Mouse (Mus musculus): ENCODE measurements around the gene Eif2d.

Eif2d gene

GRCm38 (mm10) chr1:131213361-131213760 lies 60.4 kb downstream of the Eif2d start:
- no peak for DNase-seq (ENCODE audit: low spot score in 2 of 2)

DNA sequence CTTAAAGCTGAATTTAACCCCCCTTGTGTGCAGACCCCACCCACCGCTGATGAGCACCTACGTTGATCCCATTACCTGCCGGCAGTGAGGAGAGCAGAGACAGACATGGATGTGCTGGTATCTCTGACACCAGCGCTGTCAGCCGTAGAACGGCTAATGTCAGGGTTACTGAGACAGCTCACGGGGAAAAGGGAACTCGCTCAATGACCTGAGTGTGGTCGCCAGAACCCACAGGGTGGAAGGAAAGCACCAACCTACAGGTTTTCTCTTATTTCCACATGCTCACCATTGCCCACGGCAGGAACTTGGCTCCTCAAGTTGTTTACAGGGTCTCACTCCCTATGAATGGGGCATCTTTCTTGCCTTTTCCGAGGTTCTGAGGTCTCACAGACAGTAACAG lies 66.0 kb downstream of the Eif2d start:
- DNase-seq (ENCODE audit: low spot score in 2 of 2) = no peak

GRCm38 (mm10) chr1:131221822-131222590 lies 69.0 kb downstream of the Eif2d start:
- DNase-seq (ENCODE audit: low spot score in 2 of 2) = no peak

GRCm38 (mm10) chr1:131223345-131223744 lies 70.4 kb downstream of the Eif2d start:
- DNase-seq (ENCODE audit: low spot score in 2 of 2) = no peak

DNA sequence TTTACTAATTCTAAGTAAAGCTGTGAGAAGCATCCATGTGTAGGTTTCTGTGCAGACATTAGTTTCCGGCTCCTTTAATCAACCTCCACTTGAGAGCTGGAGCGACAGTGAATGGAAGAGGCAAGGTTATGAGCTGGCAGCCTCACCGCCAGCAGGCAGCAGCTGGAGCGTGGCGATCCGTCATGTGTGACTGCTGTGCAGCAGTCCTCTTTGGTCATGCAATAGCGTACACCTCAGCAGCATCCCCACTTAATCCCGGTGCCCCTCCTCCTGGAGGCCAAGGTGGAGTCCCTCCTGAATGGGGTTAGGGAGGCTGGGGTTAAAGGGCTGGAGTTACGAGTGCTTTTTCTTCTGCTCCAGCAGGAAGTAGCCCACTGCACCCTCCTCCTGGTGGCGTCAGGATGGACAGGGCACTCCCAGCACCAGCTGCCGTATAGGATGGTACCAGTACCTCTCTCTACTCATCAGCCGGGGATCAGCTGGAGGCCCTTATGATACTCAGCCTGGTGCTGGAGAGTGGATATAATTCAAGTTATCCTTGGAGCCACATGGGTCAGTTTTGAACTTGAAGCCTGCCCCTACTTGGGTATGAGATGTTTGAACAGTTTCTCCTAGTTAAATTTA lies 72.0 kb downstream of the Eif2d start:
- DNase-seq (ENCODE audit: low spot score in 2 of 2) = peak in 1 of 2 experiments; percentile 22

GRCm38 (mm10) chr1:131228225-131228624 lies 75.2 kb downstream of the Eif2d start:
- DNase-seq (ENCODE audit: low spot score in 2 of 2) = no peak

DNA sequence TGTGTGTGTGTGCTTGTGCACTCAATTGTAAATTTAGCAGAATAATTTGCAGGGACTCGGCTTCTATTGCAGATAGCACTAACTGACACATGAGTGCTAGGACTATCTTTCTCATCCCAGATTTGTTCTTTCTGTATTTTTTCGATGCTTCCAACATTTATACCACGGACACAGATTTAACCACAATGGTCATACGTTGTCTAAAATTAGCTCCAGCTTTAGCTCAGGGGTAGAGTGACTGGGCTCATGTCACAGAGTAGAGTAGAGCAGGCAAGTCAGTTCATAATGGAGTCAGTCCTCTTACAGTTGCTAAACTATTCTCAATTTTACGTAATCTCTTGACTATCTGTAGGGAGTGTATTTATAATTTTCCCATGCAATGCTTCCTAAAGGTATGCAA lies 75.7 kb downstream of the Eif2d start:
- no peak for DNase-seq (ENCODE audit: low spot score in 2 of 2)

GRCm38 (mm10) chr1:131233527-131233926 lies 80.5 kb downstream of the Eif2d start:
- DNase-seq (ENCODE audit: low spot score in 2 of 2) = no peak

DNA sequence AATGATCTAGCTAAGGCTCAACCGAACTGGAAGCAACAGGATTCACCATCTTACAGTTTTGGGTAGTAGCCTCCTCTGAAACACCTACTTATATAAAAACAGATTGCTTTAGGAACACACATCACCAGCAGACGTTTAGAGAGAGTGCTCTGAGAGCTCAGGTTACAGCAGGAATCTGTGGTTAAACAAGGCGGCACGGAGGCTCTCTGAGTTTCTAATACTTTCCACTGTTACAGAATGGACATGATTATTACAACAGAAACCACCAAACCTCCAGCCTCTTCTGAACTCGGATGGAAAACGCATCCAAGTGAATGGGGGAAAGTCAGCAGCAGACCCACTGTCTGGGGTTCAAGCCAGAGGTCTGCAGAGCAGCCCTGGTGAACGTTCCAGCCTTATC lies 83.1 kb downstream of the Eif2d start:
- no peak for DNase-seq (ENCODE audit: low spot score in 2 of 2)
